Mouse (Mus musculus) cerebellum, adult 11-12 months (tissue): ENCODE data around the gene Farp2.
A peak's percentile ranks its signal among the peaks of the same experiment; 100 is the strongest.
"Not testable (repeated sequence)": the region's sequence is repeated elsewhere in the genome, so short reads cannot be mapped to it uniquely, and the experiment has no call there.

ENCODE experiments used
- DNase-seq: peaks from one replicate; pipeline ENCODE4 v3.0.0; 2022

Farp2 gene

DNA sequence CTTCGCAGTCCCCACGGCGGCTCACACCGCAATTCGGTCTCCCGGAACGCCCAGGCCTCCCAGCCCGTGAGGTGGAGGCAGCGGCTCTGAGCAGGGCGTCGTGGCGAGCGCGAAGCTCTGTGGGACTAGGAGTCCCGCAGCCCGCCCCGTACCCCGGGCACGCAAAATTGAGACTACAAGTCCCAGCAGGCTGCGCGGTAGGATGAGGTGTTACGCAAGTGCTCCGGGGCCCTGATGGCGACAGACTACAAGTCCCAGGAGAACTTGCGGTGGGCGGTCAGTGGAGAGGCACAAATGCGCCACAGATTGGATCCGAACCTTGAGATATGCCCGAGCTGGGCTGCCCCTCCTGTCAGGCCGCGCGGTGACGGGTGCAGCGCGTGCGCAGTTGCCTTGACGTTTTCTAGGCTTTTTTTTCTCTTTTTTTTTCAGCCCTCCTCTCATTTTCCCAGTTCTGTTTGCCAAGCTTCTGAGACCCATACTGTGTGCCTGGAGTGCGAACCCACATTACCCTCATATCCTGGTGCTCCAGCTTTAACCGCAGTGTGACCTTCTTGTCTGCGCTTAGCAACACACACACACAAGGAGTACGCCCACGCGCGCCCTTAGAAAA, 123.8 kb downstream of the Farp2 start:
- peak; percentile 100 for DNase-seq

DNA sequence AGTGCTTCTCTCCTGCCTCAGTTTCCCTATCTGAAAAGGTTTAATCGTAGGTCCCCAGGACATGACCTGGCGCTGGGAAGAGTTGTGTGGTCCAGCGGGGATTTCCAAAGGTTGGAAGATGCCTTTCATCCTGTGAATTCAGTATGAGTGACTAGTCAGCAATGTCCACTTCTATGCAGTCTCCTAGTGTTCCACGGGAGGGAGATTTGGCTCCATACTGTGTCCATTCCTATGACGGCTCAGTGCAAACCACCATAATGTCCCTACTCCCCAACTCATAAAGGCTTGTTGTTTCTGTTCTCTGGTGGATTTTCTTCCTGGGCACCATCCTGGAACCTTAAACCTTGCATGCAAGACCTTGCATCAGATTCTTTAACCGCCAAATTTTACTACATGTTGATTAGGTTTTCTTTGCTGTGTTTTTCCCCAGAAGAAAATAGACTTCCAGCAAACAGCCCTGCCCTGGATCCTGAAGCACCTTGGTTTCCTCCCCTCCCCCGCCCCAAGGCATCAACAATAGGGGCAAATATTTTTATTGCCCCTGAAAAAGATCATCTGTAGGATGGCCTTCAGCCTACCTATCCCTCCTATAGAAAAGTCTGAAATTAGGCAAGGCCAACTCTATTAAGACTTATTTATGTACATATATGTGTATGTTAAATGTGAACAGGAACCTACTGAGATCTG, 124.5 kb downstream of the Farp2 start:
- DNase-seq = no peak

DNA sequence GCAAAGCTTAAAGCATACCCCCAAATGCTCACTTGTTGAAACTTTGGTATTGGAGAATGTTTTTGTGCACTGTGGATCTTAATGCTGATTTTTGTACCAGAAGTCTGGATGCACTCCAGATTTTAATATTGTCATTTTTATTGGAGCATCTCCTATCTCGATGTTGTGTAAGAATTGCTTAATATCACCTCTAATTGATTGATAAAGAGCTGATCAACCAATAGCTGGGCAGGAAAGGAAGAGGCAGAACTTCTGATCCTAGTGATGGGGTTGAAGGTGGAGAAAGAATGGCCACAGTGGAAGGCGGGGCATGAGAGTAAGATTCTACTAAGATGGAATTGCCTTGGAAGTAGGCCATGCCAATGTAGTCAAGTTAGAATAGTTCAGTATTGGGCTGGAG, 130.1 kb downstream of the Farp2 start:
- DNase-seq = no peak

DNA sequence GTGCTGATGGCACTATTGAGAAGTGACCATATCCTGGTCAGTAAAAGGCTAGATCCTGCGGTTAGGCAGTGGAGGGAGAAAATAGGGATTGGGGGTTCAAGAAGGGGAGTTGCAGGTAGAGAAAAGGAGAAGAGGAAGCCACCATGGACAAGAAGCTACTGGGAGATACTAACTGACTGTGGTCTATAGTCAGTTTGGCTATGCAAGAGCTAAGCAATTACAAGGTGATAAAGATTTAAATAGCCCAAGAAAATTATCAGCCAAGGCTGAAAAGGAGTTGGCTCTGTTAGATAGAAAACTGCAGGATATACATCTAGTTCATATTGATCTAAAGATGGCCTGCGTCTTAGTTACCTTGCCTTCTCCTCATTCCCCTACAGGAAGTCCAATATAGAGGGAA, 130.8 kb downstream of the Farp2 start:
- DNase-seq = no peak

DNA sequence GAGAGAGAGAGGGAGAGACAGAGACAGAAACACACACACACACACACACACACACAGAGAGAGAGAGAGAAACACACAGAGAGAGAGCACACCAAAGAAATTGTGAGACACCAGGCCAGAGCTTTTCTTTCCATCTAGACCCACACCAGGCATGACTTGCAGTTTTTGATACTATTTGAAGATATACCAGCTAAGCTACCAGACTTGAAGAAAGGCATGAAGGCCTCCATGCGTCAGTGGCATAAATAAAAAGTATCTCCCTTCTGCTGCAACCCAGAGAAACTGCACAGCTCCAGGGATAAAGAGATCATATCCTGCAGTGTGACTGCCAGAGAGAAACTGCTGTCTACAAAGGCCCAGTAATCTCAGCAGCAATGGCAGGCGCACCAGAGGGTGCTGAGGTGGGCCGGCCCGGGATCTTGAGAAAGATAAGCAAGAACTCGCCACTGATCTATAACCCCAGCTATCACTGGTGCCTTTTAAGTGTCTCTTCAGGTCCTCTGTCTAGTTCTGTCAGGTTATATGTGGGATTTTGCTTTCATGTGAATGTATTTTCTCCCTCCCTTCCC, 137.8 kb downstream of the Farp2 start:
- DNase-seq = no peak

DNA sequence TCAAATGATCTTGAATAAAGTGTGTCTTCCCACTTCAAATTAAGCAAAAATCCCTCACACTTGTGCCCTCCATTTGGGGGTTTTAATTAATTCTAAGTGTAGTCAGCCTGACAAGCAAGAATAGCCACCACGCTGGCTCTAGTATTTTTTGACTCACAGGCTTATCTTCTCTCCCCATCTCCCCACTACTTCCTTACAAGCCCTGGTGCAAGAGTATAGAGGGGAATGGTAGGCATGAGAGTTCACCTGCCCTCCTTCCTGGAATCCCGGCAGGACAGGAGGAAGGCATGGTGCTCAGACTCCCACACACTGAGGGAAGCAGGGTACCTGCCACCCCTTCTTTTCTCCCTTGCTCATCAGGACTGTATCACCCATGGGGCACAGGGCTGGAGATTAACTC, 142.4 kb downstream of the Farp2 start:
- no peak for DNase-seq

DNA sequence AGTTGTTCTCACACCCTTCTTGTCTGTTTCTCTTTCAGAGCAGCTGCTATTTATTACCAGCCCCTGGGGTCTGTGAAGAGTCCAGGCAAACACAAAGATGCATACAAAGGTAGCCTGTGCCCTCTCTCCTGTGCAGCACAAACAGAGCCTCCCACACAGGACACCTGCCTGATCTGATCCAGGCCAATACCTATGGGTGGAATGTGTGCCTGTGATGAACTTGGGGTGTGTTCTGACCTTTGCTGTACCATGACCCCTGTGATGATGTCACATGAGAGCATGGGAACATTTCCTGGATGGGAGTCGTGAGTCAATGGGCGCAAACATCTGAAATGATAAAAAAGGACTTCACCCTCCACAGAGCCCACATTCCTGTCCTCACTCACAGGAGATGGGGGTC, 142.9 kb downstream of the Farp2 start:
- DNase-seq = no peak

DNA sequence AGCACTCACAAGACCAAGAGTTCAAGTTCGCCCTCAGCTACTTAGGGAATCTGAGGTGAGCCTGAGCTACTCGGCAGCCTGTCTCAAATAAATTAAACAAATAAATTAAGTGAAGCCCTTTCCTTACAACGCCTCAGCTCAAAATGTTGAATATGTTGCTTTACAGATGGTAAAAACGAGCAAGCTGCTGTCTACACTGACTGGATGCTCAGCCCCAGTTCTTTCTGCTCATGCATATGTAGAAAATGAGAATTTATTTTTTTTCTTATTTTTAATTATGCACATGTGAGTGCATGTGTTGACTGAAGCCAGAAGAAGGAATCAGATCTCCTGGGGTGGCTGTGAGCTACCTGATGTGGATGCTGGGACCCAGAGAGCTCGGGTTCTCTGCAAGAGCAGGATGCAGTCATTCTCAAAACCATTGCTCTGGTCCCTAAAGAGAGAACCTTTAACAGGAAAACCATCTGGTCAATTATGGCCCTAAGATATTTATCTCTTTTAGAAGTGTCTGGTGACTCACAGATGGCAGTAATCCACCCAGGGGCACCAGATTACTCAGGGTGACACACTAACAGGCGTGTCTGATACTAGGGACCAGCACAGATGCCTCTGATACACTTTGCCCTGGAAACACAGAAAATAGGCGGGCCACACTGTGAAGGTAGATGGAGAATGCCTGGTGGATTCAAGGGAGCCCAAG, 144.6 kb downstream of the Farp2 start:
- no peak for DNase-seq

DNA sequence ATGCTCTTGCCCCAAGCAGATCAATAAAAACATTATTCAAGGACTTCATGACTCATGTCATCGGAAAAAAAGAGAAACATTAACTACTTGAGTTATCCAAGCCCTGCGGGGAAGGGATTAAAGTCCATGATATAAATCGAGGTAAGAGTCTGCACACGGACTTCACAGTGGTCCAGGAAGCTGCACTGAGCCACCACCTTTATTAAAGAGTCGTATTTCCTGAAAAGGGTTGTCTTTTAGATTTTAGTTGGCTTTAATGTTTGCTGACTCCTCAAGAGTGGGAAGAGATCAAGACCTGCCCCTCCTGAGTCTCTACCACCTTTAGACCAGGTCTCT, 145.1 kb downstream of the Farp2 start:
- no peak for DNase-seq

DNA sequence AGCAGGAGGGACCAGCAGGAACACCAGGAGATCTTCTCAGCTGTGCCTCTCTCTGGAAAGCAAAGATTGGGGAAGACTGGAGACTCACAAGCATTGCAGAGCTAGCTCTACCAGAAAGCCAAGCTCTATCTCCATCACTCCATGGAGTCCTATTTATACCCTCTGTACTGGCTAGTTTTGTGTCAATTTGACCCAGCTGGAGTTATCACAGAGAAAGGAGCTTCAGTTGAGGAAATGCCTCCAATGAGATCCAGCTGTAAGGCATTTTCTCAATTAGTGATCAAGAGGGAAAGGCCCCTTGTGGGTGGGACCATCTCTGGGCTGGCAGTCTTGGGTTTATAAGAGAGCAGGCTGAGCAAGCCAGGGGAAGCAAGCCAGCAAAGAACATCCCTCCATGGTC, 146.7 kb downstream of the Farp2 start, which contains the start of gene Stk25:
Gene Stk25 (minus strand): TSS at position 101 of the 400 bp plus-strand sequence.
- DNase-seq = not testable (repeated sequence)

DNA sequence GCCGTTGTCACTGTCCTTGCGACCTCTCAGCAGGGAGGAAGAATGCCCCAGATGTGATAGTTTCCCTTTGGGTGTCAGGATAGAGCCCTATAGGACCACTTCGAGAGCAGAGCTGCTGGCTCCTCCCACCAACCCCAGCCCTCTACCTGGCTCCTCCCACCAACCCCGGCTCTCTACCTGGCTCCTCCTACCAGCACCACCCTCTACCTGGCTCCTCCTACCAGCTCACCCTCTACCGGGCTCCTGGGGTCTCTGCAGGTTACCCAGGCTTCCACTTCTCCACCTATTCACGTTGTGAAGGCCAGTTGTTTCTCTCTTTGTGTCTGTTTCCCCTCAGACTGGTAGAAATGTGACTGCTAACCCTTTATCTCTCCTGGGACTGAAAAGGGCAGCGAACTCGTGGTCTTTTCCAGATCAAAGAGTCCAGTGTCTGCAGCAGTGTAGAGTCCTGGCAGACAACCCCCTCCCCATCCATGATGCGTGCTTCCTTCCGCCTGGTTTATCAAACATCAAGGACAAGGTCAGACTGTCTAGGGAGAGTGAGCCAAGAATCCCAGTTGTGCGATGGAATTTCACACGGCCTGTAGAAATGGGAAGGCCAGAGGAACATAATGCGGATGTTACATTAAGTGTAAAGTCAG, 156.0 kb downstream of the Farp2 start:
- DNase-seq = no peak

DNA sequence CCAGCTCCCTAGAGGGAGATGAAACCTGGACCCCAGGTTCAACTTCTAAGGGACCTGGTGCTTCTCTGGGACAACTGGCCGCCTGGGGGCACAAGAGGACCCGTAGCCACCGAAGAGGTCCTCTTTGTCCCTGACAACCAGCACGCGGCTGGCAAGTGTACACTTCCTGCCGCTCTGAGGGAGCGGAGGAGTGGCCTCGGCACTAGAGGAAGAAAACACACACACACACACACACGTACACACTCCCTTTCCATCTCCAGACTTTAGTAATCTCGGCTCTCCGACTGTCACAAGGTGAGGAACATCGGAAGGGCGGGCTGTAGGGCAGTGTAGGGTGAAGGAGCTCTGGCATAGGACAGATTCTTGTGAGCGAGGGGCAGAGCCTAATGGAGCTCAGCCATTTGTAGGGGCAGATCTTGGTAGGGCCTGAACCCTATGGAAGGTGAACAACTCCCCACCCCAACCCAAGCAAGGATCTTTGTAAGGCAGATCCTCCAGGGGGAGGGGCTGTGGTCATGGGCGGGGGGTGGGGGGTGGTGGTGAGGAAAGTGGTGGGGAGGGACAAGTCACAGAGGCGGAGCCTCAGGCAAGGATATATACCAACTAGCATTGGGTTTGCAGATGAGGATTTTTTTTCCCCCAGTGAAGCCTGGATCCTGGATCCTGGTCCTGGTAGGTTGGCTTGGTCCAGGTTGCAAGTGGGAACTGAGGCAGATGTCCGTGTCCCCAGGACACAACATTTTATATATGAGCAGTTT, 157.1 kb downstream of the Farp2 start:
- peak; percentile 57 for DNase-seq

DNA sequence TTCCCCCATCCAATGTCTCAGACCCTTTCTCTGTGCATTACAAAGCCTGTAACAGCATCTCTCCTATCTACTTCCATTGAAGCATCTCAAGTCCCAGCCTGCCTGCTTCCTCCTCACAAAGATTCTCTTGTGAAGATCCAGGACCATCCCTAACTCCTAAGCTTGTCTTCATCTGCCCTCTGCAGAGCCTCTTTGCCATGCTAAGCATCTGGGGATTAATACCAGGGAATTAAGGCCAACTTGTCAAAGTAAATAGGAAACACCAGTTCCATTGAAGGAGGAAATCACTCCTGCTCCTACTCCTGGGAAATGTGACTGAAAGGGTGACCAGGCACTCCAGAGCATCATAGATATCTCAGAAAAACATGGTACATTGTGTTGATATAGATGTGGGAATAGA, 158.1 kb downstream of the Farp2 start:
- no peak for DNase-seq
